Mouse (Mus musculus) CH12.LX (cell line): ENCODE data around the gene Cyb561a3. TPM values are rescaled to one million over a fixed set of nuclear protein-coding genes. Genes with fewer than 3 reads are reported as not detected.

Source experiments
- DNase-seq: peaks from one replicate; pipeline ENCODE4 v3.0.0-alpha.2; 2013; ENCODE audit errors: extremely low read depth
- H3K27ac ChIP-seq: 2 replicates; pipeline ENCODE4 v1.5.1; 2012; ENCODE audit warnings: low read depth, mild to moderate bottlenecking, control low read depth, moderate library complexity; ENCODE audit not compliant: insufficient read depth
- H3K27me3 ChIP-seq: replicated peaks from 2 replicates; pipeline ENCODE3; 2012; ENCODE audit warnings: inconsistent platforms
- H3K36me3 ChIP-seq, 2 experiments: replicated peaks in 1 of 2; 2 replicates each; pipeline versions ENCODE3 to v1.6.1; 2012; ENCODE audit warnings: inconsistent platforms in 1 of 2, low read length in 1 of 2, mild to moderate bottlenecking in 1 of 2, mixed read lengths in 1 of 2, moderate library complexity in 1 of 2; ENCODE audit not compliant: control insufficient read depth in 1 of 2, insufficient read depth in 1 of 2
- H3K4me1 ChIP-seq, 2 experiments: 2 replicates each; pipeline ENCODE4 v1.6.1; 2012; ENCODE audit warnings: inconsistent platforms in 1 of 2, moderate library complexity in 1 of 2; ENCODE audit not compliant: insufficient read depth in 2 of 2, control insufficient read depth in 1 of 2
- H3K4me2 ChIP-seq: 2 replicates; pipeline ENCODE4 v1.6.1; 2012; ENCODE audit warnings: low read depth, mild to moderate bottlenecking, control low read depth; ENCODE audit not compliant: poor library complexity, insufficient read depth, severe bottlenecking
- H3K4me3 ChIP-seq, 3 experiments: fragments of 150-350 bp in 1 of 3; sonication (generic) in 1 of 3; replicated peaks in 1 of 3; 2 replicates each; pipeline versions ENCODE3 to v1.5.1; 2011 to 2012; ENCODE audit warnings: low read depth in 2 of 3, low read length in 2 of 3, mild to moderate bottlenecking in 2 of 3, moderate library complexity in 2 of 3, control low read depth in 1 of 3, improper control_type of control experiment in 1 of 3, inconsistent platforms in 1 of 3, mixed read lengths in 1 of 3; ENCODE audit not compliant: poor library complexity in 1 of 3
- H3K79me2 ChIP-seq: replicated peaks from 2 replicates; pipeline ENCODE4 v1.6.1; 2012; ENCODE audit warnings: mild to moderate bottlenecking, moderate library complexity; ENCODE audit not compliant: control insufficient read depth, poor library complexity, insufficient read depth, severe bottlenecking; ENCODE audit errors: extremely low read depth
- H3K9ac ChIP-seq: 2 replicates; pipeline ENCODE4 v1.6.1; 2012; ENCODE audit warnings: low read depth, mild to moderate bottlenecking, control low read depth, moderate library complexity; ENCODE audit not compliant: insufficient read depth
- H3K9me3 ChIP-seq: replicated peaks from 2 replicates; pipeline ENCODE3; 2012; ENCODE audit warnings: low read length, inconsistent platforms, mixed read lengths
- BHLHE40 ChIP-seq: IDR thresholded peaks from 2 replicates; pipeline ENCODE4 v1.6.1; 2011; ENCODE audit warnings: mild to moderate bottlenecking, low read depth, low read length, improper control_type of control experiment
- CHD1 ChIP-seq: IDR thresholded peaks from 2 replicates; pipeline ENCODE4 v1.6.1; 2012; ENCODE audit warnings: low read depth, low read length, improper control_type of control experiment, inconsistent platforms
- E2F4 ChIP-seq: IDR thresholded peaks from 2 replicates; pipeline ENCODE4 v1.6.1; 2011; ENCODE audit warnings: low read depth, low read length, improper control_type of control experiment; ENCODE audit not compliant: insufficient replicate concordance
- ETS1 ChIP-seq: conservative IDR thresholded peaks from 2 replicates; pipeline ENCODE4 v1.6.1; 2012; ENCODE audit warnings: low read depth, mild to moderate bottlenecking, inconsistent platforms, low read length, improper control_type of control experiment, moderate library complexity
- GABPA ChIP-seq: IDR thresholded peaks from 2 replicates; pipeline ENCODE4 v1.6.1; 2012; ENCODE audit warnings: low read depth, low read length, improper control_type of control experiment, inconsistent platforms; ENCODE audit not compliant: insufficient replicate concordance
- HCFC1 ChIP-seq: IDR thresholded peaks from 2 replicates; pipeline ENCODE4 v1.6.1; 2012; ENCODE audit warnings: low read depth, mild to moderate bottlenecking, inconsistent platforms, low read length, improper control_type of control experiment
- IRF4 ChIP-seq: IDR thresholded peaks from 2 replicates; pipeline ENCODE4 v1.6.1; 2014; ENCODE audit warnings: low read depth, mild to moderate bottlenecking, inconsistent platforms, low read length, improper control_type of control experiment
- MAX ChIP-seq: IDR thresholded peaks from 2 replicates; pipeline ENCODE4 v1.6.1; 2011; ENCODE audit warnings: low read length, improper control_type of control experiment
- MAZ ChIP-seq: IDR thresholded peaks from 2 replicates; pipeline ENCODE4 v1.6.1; 2012; ENCODE audit warnings: low read depth, mild to moderate bottlenecking, inconsistent platforms, low read length, improper control_type of control experiment, moderate library complexity
- MEF2A ChIP-seq: IDR thresholded peaks from 2 replicates; pipeline ENCODE4 v1.6.1; 2014; ENCODE audit warnings: low read depth, mild to moderate bottlenecking, inconsistent platforms, low read length, improper control_type of control experiment, borderline replicate concordance
- MXI1 ChIP-seq: IDR thresholded peaks from 2 replicates; pipeline ENCODE4 v1.6.1; 2011; ENCODE audit warnings: mild to moderate bottlenecking, low read depth, low read length, improper control_type of control experiment
- NRF1 ChIP-seq: IDR thresholded peaks from 2 replicates; pipeline ENCODE4 v1.6.1; 2014; ENCODE audit warnings: low read depth, mild to moderate bottlenecking, inconsistent platforms, low read length, improper control_type of control experiment, moderate library complexity
- PAX5 ChIP-seq: IDR thresholded peaks from 2 replicates; pipeline ENCODE4 v1.6.1; 2012; ENCODE audit warnings: low read length, inconsistent platforms, mixed read lengths
- RAD21 ChIP-seq: IDR thresholded peaks from 2 replicates; pipeline ENCODE4 v1.6.1; 2011; ENCODE audit warnings: low read depth, mild to moderate bottlenecking, low read length, improper control_type of control experiment, moderate library complexity
- SIN3A ChIP-seq: IDR thresholded peaks from 2 replicates; pipeline ENCODE4 v1.6.1; 2012; ENCODE audit warnings: low read length, improper control_type of control experiment, inconsistent platforms
- TBP ChIP-seq: conservative IDR thresholded peaks from 2 replicates; pipeline ENCODE4 v1.6.1; 2011; ENCODE audit warnings: low read depth, low read length, improper control_type of control experiment
- TCF12 ChIP-seq: IDR thresholded peaks from 2 replicates; pipeline ENCODE4 v1.6.1; 2014; ENCODE audit warnings: low read depth, mild to moderate bottlenecking, inconsistent platforms, low read length, improper control_type of control experiment
- UBTF ChIP-seq: IDR thresholded peaks from 2 replicates; pipeline ENCODE4 v1.6.1; 2012; ENCODE audit warnings: low read depth, mild to moderate bottlenecking, inconsistent platforms, low read length, improper control_type of control experiment, moderate library complexity
- ZC3H11A ChIP-seq: IDR thresholded peaks from 2 replicates; pipeline ENCODE4 v1.6.1; 2012; ENCODE audit warnings: low read depth, mild to moderate bottlenecking, inconsistent platforms, low read length, improper control_type of control experiment
- ZKSCAN1 ChIP-seq: IDR thresholded peaks from 2 replicates; pipeline ENCODE4 v1.6.1; 2012; ENCODE audit warnings: low read depth, inconsistent platforms, low read length, improper control_type of control experiment, borderline replicate concordance
- dilution Hi-C: fragments of 300-500 bp; cut with MboI; formaldehyde crosslinking; loops from 2 replicates; pipeline ENCODE4 v1.14.3; 2020; ENCODE audit warnings: low sequenced_read_pairs; ENCODE audit not compliant: extremely low pct_unique_long_range_greater_than_20kb, extremely low pct_ligation_motif_present
- in situ Hi-C: fragments of 300-500 bp; cut with MboI; formaldehyde crosslinking; loops from 3 replicates; pipeline ENCODE4 v1.14.3; 2019; ENCODE audit warnings: low sequenced_read_pairs, low pct_ligation_motif_present, low pct_unique_long_range_greater_than_20kb, mixed read lengths
- polyA plus RNA-seq: library from polyadenylated mRNA; unstranded; fragments of >175 nt; gene quantifications from 2 replicates; pipeline ENCODE4 v1.2.1, GENCODE M21; 2012; ENCODE audit warnings: low read depth; ENCODE audit not compliant: insufficient read length
- total RNA-seq, 2 experiments: library from RNA; depleted of rRNA; stranded (reverse); fragments of 300-350 nt in 1 of 2; fragments of >200 nt in 1 of 2; gene quantifications; 2 replicates each; pipeline ENCODE4 v1.2.3; 2012 to 2014

The Cyb561a3 gene
- total and polyA plus RNA-seq, 3 experiments = 137 to 327 (median 211) TPM

GRCm38 (mm10) chr19:10605293-10605900 is 28.4 kb downstream of the Cyb561a3 start, which contains the start of the genes Ddb1 and Tkfc (continued):
- TF ChIP-seq RAD21 (no peak; the same call in 1 of the 2 replicates), TBP (peak; percentile 85), TCF12 (peak; percentile 96), ETS1 (peak; percentile 35; the same call in 1 of the 2 replicates), MXI1 (peak; percentile 98), UBTF (no peak; the same call in 1 of the 2 replicates), ZC3H11A (no peak), BHLHE40 (peak; percentile 47; the same call in 1 of the 2 replicates), IRF4 (peak; percentile 69), E2F4 (no peak), NRF1 (peak; percentile 60), MAZ (peak; percentile 89)

GRCm38 (mm10) chr19:10605901-10606622 is 29.1 kb downstream of the Cyb561a3 start:
- no peak for DNase-seq
- no peaks in the 10 kb centered on the region for H3K27me3 ChIP-seq

GRCm38 (mm10) chr19:10608573-10609240 is 31.7 kb downstream of the Cyb561a3 start:
- in situ Hi-C loops = no loop called here
- Histone ChIP-seq H3K4me1 (peaks cover under 1 to 36% of the 10 kb centered on the region in 2 experiments), H3K9me3 (no peaks in the 10 kb centered on the region), H3K79me2 (peaks cover 42% of the 10 kb centered on the region), H3K9ac (no peak overlapping the region), H3K4me3 (no peak overlapping the region), H3K36me3 (peaks cover 56 to 69% of the 10 kb centered on the region in 2 experiments), H3K27ac (no peak overlapping the region), H3K27me3 (no peaks in the 10 kb centered on the region), H3K4me2 (no peak overlapping the region)
- dilution Hi-C loops = no loop called here
- DNase-seq = no peak
- TF ChIP-seq SIN3A (no peak), CHD1 (no peak), MAX (no peak), MEF2A (no peak), HCFC1 (no peak), PAX5 (no peak)

More at GRCm38 (mm10) chr19:10605901-10606622, 29.1 kb downstream of the Cyb561a3 start:
- peak overlapping the region; percentile 79 to 98 (median 93) for H3K4me3 ChIP-seq
- dilution Hi-C loops (no loop called here), in situ Hi-C loops (no loop called here)
- peaks cover 13 to 58% of the 10 kb centered on the region in 2 experiments for H3K4me1 ChIP-seq
- H3K9ac ChIP-seq = peak overlapping the region; percentile 96
- peaks cover 41% of the 10 kb centered on the region for H3K79me2 ChIP-seq
- H3K9me3 ChIP-seq = no peaks in the 10 kb centered on the region
- peak overlapping the region; percentile 96 for H3K4me2 ChIP-seq
- peak overlapping the region; percentile 61; the same call in 1 of the 2 replicates for H3K27ac ChIP-seq
- H3K36me3 ChIP-seq = peaks cover 32 to 44% of the 10 kb centered on the region in 2 experiments
- TF ChIP-seq ZKSCAN1 (no peak), CHD1 (peak; percentile 59; the same call in 1 of the 2 replicates), GABPA (no peak)
